Mouse (Mus musculus): ENCODE results near the gene Ncoa6. TPM values are rescaled to one million over a fixed set of nuclear protein-coding genes. Genes with fewer than 3 reads are reported as not detected.

The Ncoa6 gene
- total RNA-seq, 1 experiment from 2014 or later = 25.5 TPM

- ATAC-seq (replicated peaks; ENCODE audit: low read depth, poor library complexity, severe bottlenecking) = no peak
Observed at GRCm38 (mm10) chr2:155443446-155443845, 30.2 kb downstream of the Ncoa6 start.

DNA sequence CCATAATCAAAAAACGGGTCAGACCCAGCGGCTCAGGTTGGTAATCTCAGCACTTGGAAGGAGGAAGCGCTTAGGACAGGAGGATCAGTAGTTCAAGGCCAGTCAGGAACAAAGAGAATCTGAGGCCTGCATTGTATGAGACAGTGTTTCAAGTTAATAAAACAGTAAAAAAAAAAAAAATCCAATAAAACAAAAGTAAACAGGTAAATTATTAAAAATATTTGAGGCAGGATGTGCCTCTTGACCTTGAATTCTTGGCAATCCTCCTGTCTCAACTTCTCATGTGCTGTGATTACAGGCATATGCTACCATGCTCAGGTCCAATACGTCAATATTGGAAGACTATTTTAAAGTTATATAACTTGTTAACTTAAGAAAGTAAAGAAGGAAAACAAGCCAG is 30.8 kb downstream of the Ncoa6 start:
- ATAC-seq (replicated peaks; ENCODE audit: low read depth, poor library complexity, severe bottlenecking) = no peak

- ATAC-seq (replicated peaks; ENCODE audit: low read depth, poor library complexity, severe bottlenecking) = no peak
Observed at GRCm38 (mm10) chr2:155436445-155436844, 37.2 kb downstream of the Ncoa6 start.

DNA sequence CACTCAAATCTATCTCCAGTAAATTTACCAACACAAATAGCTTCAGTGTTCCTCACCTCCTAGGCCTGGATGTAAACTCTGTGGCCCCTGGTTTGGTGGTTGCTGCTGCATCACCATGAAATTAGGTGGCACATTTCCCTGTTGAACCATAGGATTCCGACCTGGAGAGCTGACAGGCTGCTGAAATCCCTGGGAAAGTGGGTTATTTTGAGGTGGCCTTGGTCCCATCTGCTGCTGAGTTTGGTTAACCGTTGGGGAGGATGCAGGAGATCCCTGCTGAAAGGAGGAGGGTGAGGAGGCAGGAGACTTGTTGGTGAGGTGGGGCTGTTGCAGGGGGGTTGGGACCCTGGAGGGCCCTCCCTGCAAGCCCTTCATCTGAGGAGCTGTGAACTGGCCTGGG is 52.8 kb downstream of the Ncoa6 start:
- ATAC-seq (replicated peaks; ENCODE audit: low read depth, poor library complexity, severe bottlenecking) = no peak

GRCm38 (mm10) chr2:155404635-155405034 is 69.1 kb downstream of the Ncoa6 start:
- 0 out of 2 replicates have a peak, but pooled peaks have one; percentile 54 for ATAC-seq (replicated peaks; ENCODE audit: low read depth, poor library complexity, severe bottlenecking)

DNA sequence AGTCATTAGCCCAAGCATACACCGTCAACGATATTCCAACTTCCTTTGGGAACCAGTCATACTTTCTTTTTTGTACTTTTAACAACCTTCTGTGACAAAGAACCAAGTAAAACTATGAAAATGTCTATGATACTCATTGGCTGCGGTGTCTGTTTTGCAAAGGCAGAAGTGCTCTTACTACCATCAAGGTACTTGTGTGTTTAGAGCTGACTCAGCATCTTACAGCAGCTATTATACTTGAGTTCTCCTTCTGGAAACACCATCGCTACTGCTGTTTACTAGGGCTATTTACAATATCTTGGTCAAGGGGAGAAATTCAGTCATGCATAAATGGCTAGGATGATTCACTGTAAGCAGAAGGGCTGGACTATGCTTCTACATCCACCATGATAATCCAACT is 71.8 kb downstream of the Ncoa6 start:
- ATAC-seq (replicated peaks; ENCODE audit: low read depth, poor library complexity, severe bottlenecking) = no peak

DNA sequence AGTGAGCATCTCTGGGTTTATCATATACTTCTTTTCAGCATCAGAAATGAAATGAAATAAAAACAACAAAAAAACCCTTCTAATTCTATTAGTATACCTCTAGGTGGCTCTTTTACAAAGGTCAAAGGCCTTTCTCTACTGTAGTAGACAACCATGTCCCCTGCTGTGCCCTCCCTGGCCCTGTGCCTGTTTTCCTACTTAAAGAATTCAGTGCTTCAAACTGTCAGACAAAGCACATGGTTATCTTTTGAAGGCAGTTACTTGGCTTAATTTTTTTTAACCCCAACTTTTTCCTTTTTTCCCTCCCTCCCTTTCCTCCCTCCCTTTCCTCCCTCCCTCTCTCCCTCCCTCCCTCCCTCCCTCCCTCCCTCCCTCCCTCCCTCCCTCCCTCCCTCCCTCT is 73.4 kb downstream of the Ncoa6 start:
- no peak for ATAC-seq (replicated peaks; ENCODE audit: low read depth, poor library complexity, severe bottlenecking)

- ATAC-seq (replicated peaks; ENCODE audit: low read depth, poor library complexity, severe bottlenecking) = no peak
Observed at GRCm38 (mm10) chr2:155394586-155394985, 79.1 kb downstream of the Ncoa6 start.

- no peak for ATAC-seq (replicated peaks; ENCODE audit: low read depth, poor library complexity, severe bottlenecking)
Observed at GRCm38 (mm10) chr2:155388573-155388972, 85.1 kb downstream of the Ncoa6 start.

- no peak for ATAC-seq (replicated peaks; ENCODE audit: low read depth, poor library complexity, severe bottlenecking)
Observed at GRCm38 (mm10) chr2:155387052-155387451, 86.6 kb downstream of the Ncoa6 start.

DNA sequence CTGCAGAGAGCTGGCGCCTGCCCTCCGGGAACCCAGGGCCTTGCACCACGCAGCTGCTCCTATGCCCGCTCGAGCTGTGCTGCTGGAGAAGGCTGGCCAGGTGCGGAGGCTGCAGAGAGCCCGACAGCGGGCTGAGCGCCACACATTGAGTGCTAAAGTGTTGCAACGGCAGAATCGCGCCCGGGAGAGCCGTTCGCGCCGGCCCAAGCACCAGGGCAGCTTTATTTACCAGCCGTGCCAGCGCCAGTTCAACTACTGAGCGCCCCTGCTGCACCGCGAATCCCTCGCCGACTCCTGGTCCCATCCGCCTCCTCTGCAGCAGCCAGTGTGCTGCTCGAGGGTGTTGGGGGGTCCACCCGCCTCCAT is 87.2 kb downstream of the Ncoa6 start:
- ATAC-seq (replicated peaks; ENCODE audit: low read depth, poor library complexity, severe bottlenecking) = no peak

- no peak for ATAC-seq (replicated peaks; ENCODE audit: low read depth, poor library complexity, severe bottlenecking)
Observed at GRCm38 (mm10) chr2:155385731-155386533, 87.8 kb downstream of the Ncoa6 start.

GRCm38 (mm10) chr2:155385090-155385489 is 88.6 kb downstream of the Ncoa6 start:
- ATAC-seq (replicated peaks; ENCODE audit: low read depth, poor library complexity, severe bottlenecking) = peak; percentile 75

DNA sequence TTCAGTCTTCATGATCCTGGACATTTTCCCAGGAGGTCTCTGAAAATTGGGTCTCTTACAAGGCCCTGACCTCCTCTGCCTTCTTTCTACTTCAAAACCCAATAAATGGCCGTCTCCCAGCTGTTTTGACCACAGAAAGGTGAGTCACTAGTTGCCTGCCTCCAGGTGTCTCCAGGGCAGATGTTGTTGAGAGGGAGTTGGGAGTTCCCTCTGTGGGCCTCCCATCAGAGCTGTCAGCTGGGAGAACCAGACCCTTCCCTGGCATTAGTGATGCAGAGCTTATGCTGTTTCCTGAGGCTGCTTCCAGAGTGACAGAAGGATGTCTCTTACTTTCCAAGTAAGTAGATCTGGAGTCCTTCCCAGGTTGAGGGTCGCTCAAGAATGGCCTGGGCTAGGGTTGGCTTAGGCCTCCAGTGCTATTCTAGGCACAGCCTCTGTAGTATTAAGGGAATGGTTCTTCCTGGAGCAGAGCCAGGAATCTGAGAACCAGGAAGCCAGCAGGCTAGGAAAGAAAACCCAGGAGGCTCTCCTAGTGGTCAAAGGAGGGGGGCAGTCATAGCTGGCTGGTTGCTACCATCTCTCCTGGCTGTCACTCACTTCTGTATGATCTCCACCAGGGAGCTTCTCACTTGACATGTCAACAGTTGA is 90.8 kb downstream of the Ncoa6 start:
- no peak for ATAC-seq (replicated peaks; ENCODE audit: low read depth, poor library complexity, severe bottlenecking)

DNA sequence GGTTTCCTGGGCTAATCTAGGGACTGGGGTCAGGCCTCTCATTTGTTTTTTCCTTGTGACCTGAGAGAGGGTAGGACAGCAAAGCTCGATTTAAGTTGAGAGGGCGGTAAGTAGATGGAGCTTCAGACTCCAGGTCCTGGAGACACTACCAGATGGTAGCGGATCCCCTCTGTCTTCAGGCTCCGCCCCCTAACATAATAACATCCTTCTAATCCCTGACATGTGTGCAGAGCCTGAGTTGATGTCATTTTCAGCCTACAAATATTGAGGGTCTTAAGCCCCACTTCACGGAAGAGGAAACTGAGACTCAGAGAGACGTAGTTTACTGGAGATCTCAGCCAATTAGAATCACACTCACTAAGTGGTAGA is 91.4 kb downstream of the Ncoa6 start:
- ATAC-seq (replicated peaks; ENCODE audit: low read depth, poor library complexity, severe bottlenecking) = peak; percentile 5

DNA sequence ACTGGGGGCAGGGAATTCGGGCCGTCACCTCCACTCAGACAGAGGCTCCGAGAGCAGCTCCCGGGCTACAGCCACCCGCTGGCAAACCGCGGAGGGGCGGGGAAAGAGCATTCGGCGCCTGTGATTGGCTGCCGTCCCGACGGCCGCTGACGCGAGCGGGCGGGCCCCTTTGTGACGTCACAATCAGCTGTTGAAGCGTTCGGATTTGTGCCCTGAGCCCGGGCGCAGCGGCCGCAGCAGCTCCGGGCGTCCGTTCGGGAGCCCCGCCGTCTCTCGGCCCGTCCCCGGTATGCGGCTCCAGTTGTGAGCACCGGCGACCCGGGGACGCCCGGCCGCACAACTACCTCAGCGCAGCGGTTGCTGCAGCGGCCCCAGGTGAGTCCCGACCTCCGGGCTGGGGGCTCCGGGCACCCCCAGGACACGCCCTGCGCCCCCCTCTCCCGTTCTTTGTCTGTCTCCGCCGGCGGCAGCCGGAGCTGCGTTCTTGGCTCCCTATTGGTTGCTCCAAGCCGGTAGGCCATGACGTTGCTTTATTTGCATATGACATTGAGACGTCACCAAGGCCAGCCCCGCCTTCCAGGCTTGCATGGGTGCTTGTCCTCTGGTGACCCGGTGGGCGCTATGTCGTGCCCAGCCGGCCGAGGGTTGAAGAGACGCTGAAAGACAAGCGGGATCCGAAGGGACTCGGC is 91.9 kb downstream of the Ncoa6 start:
- peak; percentile 83 for ATAC-seq (replicated peaks; ENCODE audit: low read depth, poor library complexity, severe bottlenecking)

- ATAC-seq (replicated peaks; ENCODE audit: low read depth, poor library complexity, severe bottlenecking) = no peak
Observed at GRCm38 (mm10) chr2:155381060-155381437, 92.6 kb downstream of the Ncoa6 start.

DNA sequence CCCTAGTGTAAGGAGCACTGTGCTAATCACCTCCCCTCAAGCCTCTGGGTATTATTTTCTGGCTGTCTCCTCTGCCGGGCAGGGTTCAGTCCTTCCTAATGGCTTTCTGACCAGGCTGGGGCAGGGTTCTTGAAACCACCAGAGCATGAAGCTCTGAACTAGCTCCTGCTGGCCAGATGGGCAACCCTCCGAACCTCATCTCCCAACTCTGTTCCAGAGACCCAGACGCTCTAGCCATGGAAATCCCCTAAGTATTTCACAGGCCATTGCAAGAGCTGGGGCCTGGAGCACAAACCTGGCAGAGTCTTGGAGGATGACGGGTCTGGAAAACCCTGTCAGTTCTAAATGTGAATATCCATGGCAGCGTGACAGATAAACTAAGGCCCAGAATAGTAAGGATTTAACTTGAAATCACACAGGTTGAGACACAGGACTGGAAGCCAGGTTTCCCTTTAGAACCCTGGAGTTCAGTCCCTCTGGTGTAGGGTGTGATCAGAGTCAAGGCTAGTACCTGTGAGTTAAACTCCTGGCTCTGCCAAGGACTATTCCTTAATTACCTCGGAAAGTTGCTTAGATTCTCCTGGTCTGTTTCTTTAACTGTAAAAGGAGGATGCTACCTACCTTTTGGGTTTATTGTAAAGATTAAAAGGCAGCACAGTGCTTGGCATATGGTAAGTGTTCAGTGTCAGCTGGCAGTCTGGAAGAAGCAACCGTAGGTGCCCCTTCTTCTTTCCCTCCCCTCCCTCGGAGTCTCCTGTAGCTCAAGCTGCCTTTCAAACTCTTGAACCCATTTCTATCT is 93.2 kb downstream of the Ncoa6 start, which contains the start of gene Trp53inp2:
Trp53inp2 (plus strand) TSS at position 799 of the 799 bp plus-strand sequence.
- ATAC-seq (replicated peaks; ENCODE audit: low read depth, poor library complexity, severe bottlenecking) = no peak

DNA sequence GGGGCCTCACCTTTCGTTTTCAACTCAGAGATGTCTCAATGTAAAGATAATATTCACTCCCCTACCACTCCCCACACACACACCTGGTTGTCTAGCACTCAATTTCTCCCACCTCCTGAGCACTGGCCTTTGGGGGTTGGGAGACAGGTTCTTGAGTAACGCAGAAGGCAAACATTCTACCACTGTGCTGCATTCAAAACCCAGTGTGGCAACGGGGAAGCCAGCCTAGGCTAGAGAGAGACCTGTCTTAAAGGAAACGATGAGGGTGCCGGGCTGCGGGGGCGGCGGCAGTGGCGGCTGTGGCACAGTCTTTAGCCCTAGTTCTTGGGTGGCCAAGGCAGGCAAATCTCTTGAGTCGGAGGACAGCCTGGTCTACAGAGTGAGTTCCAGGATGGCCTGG is 97.5 kb downstream of the Ncoa6 start:
- ATAC-seq (replicated peaks; ENCODE audit: low read depth, poor library complexity, severe bottlenecking) = no peak

- ATAC-seq (replicated peaks; ENCODE audit: low read depth, poor library complexity, severe bottlenecking) = no peak
Observed at GRCm38 (mm10) chr2:155374521-155374920, 99.2 kb downstream of the Ncoa6 start.

Measured in common myeloid progenitor, adult 5-6 weeks (primary cell).